Mouse (Mus musculus) kidney, postnatal 36 days (tissue): ENCODE measurements at regions not wholly inside any gene's neighbourhood (a gene's known extent, or its start where the extent isn't known, plus 50 kb on each side); places are given as distances from the start of the nearest gene placed in this dataset.

ENCODE experiments used
- DNase-seq, 2 experiments: peaks; one replicate each; pipeline ENCODE4 v3.0.0; 2021 to 2022; ENCODE audit warnings: mixed read lengths in 2 of 2

DNA sequence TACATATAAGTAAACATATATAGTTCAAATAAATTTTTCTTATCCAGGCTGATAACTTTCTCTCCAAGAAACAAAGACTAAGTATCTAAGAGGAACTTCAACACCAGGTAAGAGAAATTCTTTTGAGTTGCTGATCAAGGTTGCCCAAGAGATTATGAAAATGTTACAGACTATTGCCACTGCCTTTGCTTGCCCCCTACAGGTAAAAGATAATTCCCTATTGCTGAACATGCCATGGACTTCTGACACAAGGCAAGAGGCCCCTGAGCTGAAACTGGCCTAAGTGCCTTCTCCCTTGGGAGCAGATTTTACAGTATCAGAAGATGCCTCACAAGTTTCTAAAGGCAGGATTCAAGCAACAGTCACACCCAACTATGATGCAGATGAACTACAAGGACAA is 2914.2 kb upstream of the Gm6569 start:
- DNase-seq: no peak

DNA sequence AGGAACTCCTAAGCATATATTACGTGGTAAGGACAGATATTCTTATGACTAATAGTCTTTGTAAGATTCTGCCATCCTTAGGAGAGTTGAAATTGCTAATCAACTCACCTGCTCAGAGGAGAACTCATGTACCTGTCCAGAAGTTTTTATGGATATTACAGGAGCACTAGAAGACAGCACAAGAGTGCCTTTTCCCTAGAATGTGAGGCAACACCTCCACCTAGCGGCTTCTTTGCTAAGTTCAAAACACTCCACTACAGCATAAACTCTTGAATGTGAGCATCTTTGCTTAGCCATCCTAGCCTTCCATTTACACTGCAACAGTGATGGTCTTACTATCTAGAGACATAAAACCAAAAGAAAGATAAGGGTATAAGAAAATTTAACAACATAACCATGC is 2913.5 kb upstream of the Gm6569 start:
- DNase-seq: peak; percentile 16 to 72
